Mouse (Mus musculus) liver, adult 2 months (tissue): Measurements from ENCODE around the gene Dnah7c. TPM values are rescaled to one million over a fixed set of nuclear protein-coding genes. Genes with fewer than 3 reads are reported as not detected.

Experiments
- DNase-seq: peaks from one replicate; pipeline ENCODE4 v3.0.0-alpha.2; 2011; ENCODE audit warnings: low read depth, low spot score; ENCODE audit errors: extremely low read depth
- H3K27ac ChIP-seq: fragments of 200-500 bp; replicated peaks from 2 replicates; pipeline ENCODE4 v1.5.1; 2012; ENCODE audit warnings: low read depth, mild to moderate bottlenecking, control low read depth, inconsistent platforms, low read length; ENCODE audit not compliant: insufficient read depth
- H3K27me3 ChIP-seq: fragments of 200-500 bp; 2 replicates; pipeline ENCODE4 v1.6.1; 2012; ENCODE audit warnings: mild to moderate bottlenecking, moderate library complexity, low read length, inconsistent platforms; ENCODE audit not compliant: control insufficient read depth, insufficient read depth
- H3K36me3 ChIP-seq: fragments of 200-500 bp; 2 replicates; pipeline ENCODE4 v1.6.1; 2012; ENCODE audit warnings: low read length, inconsistent platforms; ENCODE audit not compliant: control insufficient read depth, insufficient read depth
- H3K4me1 ChIP-seq: fragments of 200-500 bp; 2 replicates; pipeline ENCODE4 v1.6.1; 2011; ENCODE audit warnings: low read length; ENCODE audit not compliant: control insufficient read depth, insufficient read depth
- H3K4me3 ChIP-seq: fragments of 200-500 bp; 2 replicates; pipeline ENCODE4 v1.5.1; 2011; ENCODE audit warnings: low read depth, mild to moderate bottlenecking, control low read depth, low read length, moderate library complexity; ENCODE audit not compliant: insufficient read depth
- H3K79me2 ChIP-seq: fragments of 200-500 bp; 2 replicates; pipeline ENCODE4 v1.6.1; 2012; ENCODE audit warnings: inconsistent platforms, mild to moderate bottlenecking, low read length, moderate library complexity; ENCODE audit not compliant: control insufficient read depth, insufficient read depth
- H3K9ac ChIP-seq: fragments of 200-500 bp; 2 replicates; pipeline ENCODE4 v1.6.1; 2012; ENCODE audit warnings: low read depth, mild to moderate bottlenecking, control low read depth, inconsistent platforms, low read length
- CTCF ChIP-seq: fragments of 200-500 bp; IDR thresholded peaks from 2 replicates; pipeline ENCODE4 v1.5.1; 2011; ENCODE audit warnings: low read depth, low read length, control low read depth
- POLR2A ChIP-seq: fragments of 200-500 bp; IDR thresholded peaks from 2 replicates; pipeline ENCODE4 v1.6.1; 2011; ENCODE audit warnings: low read length, control low read depth; ENCODE audit not compliant: insufficient read depth; ENCODE audit errors: extremely low read depth
- WGBS: fragments of 180-500 bp; shearing (Covaris S2); methylation state at CpG from one replicate; pipeline ENCODE4 v1.1.7; 2018; 5-methylcytosine and 5-hydroxymethylcytosine counted together
- polyA plus RNA-seq: library from polyadenylated mRNA; depleted of rRNA; stranded (reverse); fragments of >200 nt; gene quantifications from 2 replicates; pipeline ENCODE4 v1.2.3, GENCODE M21; 2012
- total RNA-seq: library from RNA; depleted of rRNA; stranded (reverse); fragments of >200 nt; gene quantifications from 2 replicates; pipeline ENCODE4 v1.2.3, GENCODE M21; 2014

Gene Dnah7c
- total and polyA plus RNA-seq, 2 experiments: not detected

DNA sequence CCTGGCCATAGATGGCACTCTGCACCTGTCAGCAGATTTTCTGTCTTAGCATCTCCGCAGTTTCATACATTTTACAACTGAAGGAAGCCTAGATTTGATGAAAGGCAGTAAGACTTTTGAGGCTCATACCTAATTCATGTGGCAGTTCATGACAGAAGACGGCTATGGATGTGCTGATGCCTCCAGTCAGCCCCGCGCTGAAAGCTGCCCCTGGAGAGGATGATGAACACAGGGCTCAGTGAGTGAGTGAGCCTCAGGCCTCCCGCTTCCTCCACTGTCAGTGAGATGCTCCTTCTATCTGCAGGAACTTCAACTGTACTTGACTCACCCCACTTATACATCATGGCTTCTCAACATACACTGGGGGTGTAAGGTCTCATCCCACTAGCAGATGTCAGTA lies 392.5 kb downstream of the Dnah7c start:
- Histone ChIP-seq H3K4me3 (no peak overlapping the region), H3K9ac (no peak overlapping the region), H3K79me2 (no peaks in the 10 kb centered on the region), H3K27me3 (no peaks in the 10 kb centered on the region), H3K36me3 (peaks cover 2% of the 10 kb centered on the region; the same call in 1 of the 2 replicates), H3K27ac (no peak overlapping the region), H3K4me1 (no peaks in the 10 kb centered on the region)
- no peak for DNase-seq
- WGBS: 97% methylated on average over 5 of the region's 5 CpGs
- TF ChIP-seq POLR2A (no peak), CTCF (no peak)

DNA sequence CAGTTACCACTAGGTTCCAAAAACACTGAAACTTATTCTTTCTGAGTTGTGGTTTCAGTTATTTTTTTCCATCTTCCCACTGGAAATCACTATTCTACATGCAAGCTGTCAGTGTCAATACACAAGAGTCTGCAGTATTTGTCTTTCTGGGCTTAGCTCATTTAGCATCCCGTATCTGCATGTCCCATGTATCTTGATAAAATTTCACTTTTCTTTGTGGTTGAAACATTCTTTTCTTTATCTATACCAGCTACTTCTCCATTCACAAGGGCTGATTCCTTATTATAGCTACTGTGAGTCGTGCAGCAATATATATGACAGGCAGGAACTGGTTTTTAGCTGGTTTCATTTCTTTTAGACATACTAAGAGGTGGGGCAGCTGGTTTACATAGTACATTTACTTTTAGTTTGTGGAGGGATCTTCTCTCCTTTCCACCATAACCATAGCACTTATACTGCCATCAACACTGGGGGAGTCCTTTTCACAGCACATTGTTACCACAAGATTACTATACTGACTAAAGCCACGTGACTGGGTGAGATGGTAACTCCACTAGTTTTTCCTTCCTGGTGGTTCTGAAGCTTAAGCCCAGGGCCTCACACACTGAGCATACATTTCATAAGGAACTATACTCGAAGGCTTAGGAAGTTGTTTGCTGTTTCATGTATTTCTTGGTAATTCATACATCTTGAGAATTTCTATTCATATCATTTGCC lies 397.0 kb downstream of the Dnah7c start:
- 90% methylated on average over 4 of the region's 4 CpGs for WGBS
- Histone ChIP-seq H3K9ac (no peak overlapping the region), H3K79me2 (no peaks in the 10 kb centered on the region), H3K4me1 (no peaks in the 10 kb centered on the region), H3K4me3 (no peak overlapping the region), H3K36me3 (peaks cover 2% of the 10 kb centered on the region; the same call in 1 of the 2 replicates), H3K27me3 (no peaks in the 10 kb centered on the region), H3K27ac (no peak overlapping the region)
- no peak for DNase-seq
- TF ChIP-seq CTCF (no peak), POLR2A (no peak)

DNA sequence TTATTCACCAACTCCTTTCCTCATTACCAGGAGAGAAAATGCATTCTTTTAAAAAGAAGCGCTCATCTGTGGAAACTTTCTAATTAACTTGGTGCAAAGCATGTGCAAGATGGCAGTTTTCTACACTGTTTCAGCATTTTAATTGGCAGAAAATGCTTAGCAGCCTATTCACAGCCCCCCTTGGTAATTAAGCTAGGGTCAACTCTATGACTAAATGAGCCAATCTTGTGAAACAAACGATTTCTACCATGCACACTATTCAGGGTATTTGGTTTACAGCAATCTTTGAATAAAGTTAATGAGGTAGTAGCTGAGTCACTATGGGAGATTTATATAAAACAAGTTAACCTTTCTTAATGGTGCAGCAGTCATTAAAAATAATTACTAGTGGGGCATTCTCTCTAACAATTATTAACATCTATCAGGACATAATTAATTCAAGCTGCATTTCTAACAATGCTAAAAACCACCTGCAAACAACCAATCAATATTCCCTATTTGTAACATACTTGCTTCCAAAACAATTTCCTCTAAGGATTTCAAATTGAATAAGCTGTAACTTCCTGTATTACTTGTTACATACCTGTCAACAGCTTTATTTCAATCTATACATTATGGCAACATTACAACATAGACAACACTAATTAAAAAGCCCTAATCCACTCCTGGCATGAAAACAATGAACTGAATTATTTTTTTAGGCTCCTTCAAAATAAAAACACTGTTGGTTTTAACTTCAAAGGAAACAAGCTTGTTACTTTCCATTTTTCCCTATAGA lies 404.9 kb downstream of the Dnah7c start:
- no peak overlapping the region for H3K4me3 ChIP-seq
- no peaks in the 10 kb centered on the region for H3K79me2 ChIP-seq
- no peaks in the 10 kb centered on the region for H3K4me1 ChIP-seq
- TF ChIP-seq CTCF: no peak
- no peak for TF ChIP-seq POLR2A
- no peak overlapping the region for H3K27ac ChIP-seq
- DNase-seq: no peak
- no peak overlapping the region for H3K9ac ChIP-seq
- 81% methylated on average over 2 of the region's 2 CpGs for WGBS
- H3K27me3 ChIP-seq: no peaks in the 10 kb centered on the region
- peaks cover 2% of the 10 kb centered on the region; the same call in 1 of the 2 replicates for H3K36me3 ChIP-seq

DNA sequence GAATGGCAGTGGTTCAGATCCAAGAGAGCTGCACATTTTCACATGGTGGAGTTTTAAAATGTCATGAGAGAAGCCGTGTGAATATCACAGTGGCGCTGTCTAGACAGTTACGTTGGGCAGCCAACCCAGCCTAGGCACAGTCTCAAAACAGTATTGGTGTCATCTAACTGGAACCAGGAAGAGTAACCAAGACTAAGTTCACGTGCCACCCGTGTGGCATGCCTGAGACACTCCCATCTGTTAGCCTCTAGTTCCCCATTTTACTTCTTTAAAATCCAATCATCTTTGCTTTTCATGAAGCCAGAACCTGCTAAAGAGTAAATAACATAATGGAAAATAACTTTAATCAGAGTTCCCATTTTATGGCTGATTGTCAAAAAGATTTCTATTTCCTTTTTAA lies 406.5 kb downstream of the Dnah7c start:
- no peaks in the 10 kb centered on the region for H3K27me3 ChIP-seq
- TF ChIP-seq CTCF (no peak), POLR2A (no peak)
- H3K79me2 ChIP-seq: no peaks in the 10 kb centered on the region
- WGBS: 90% methylated on average over 5 of the region's 5 CpGs
- DNase-seq: no peak
- no peak overlapping the region for H3K9ac ChIP-seq
- no peaks in the 10 kb centered on the region for H3K4me1 ChIP-seq
- no peak overlapping the region for H3K27ac ChIP-seq
- peaks cover 2% of the 10 kb centered on the region; the same call in 1 of the 2 replicates for H3K36me3 ChIP-seq
- H3K4me3 ChIP-seq: no peak overlapping the region

DNA sequence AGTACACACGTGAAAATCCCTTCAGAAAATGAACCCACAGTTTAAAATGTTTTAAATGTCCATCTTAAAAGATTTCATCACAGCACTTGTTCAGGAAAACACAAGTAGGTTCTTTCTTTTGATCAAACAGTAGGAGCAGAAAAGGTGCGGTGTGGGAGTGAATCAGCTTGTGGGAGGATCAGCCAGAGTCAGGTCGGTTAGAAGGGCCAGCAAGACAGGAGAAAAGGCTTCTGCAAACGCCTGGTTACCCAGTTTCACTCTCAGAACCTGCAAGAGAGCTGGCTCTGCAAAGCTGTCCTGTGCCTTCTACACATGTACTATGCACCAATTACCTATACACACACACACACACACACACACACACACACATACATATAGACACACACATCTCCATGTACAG lies 418.0 kb downstream of the Dnah7c start:
- 64% methylated on average over 4 of the region's 4 CpGs for WGBS
- no peaks in the 10 kb centered on the region for H3K4me1 ChIP-seq
- TF ChIP-seq CTCF: no peak
- no peak for TF ChIP-seq POLR2A

DNA sequence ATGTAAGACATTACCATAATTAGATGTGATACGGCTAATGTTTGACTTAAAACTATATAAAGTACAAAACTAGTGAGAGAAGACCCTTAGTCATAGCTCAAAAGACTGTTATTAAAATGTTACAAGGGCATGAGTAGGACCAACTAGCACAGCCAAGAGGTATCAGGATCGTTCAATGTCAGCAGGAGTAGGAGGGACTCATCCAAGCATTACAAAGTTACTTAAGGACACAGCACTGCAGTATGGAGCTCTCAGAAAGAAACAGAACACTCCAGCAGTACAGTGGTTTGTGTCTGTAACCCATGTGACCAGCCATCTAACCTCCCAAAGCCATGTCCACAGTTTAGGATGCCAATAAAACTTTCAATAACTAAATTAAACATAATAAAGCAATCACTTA lies 418.9 kb downstream of the Dnah7c start:
- WGBS: 93% methylated on average over 2 of the region's 2 CpGs
- DNase-seq: no peak

More for the DNA sequence above, 418.0 kb downstream of the Dnah7c start:
- no peak for DNase-seq
- Histone ChIP-seq H3K4me3 (no peak overlapping the region), H3K9ac (no peak overlapping the region), H3K27me3 (no peaks in the 10 kb centered on the region), H3K36me3 (no peaks in the 10 kb centered on the region), H3K79me2 (no peaks in the 10 kb centered on the region), H3K27ac (no peak overlapping the region)

More for the DNA sequence above, 418.9 kb downstream of the Dnah7c start:
- Histone ChIP-seq H3K9ac (no peak overlapping the region), H3K79me2 (no peaks in the 10 kb centered on the region), H3K27ac (no peak overlapping the region), H3K4me1 (no peaks in the 10 kb centered on the region), H3K4me3 (no peak overlapping the region), H3K27me3 (no peaks in the 10 kb centered on the region), H3K36me3 (no peaks in the 10 kb centered on the region)
- TF ChIP-seq POLR2A (no peak), CTCF (no peak)
